Mouse (Mus musculus): ENCODE measurements around the gene Abcb8.

DNA sequence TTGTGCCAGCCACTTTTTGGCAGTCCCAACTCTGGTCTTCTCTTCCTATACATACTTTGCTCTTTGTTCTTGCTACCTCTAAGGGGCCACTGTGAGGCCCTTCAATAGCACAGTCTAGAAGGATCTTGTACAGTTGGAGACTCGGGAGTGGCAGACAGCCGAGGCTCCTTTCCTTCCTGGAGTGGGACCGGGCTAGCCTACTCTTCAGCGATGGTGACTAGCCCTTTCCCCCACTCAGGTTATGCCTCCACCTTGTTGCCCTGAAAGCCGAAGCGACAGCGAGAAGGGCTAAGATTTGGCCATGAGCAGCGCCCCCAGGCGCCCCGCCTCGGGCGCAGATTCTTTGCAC lies 33.8 kb downstream of the Abcb8 start:
- TF ChIP-seq POLR2A (IDR thresholded peaks at IDR 0.05; ENCODE audit: borderline replicate concordance, extremely low read depth, insufficient read depth, insufficient read length, poor library complexity, severe bottlenecking) (no peak), CTCF (IDR thresholded peaks at IDR 0.05; ENCODE audit: borderline replicate concordance, extremely low read depth, insufficient read depth, insufficient read length) (no peak)
